Mouse (Mus musculus) limb, embryonic 14.5 days (tissue): ENCODE results near the gene Poc1a. TPM values are rescaled to one million over a fixed set of nuclear protein-coding genes. Genes with fewer than 3 reads are reported as not detected.

ENCODE experiments used
- ATAC-seq: fragments of 200-750 bp; cut with Nextera tagmentation; 2 replicates; pipeline ENCODE4 v1.8.0; 2017; ENCODE audit warnings: low read depth, moderate number of reproducible peaks, moderate TSS enrichment; ENCODE audit not compliant: low FRiP score
- DNase-seq: peaks from one replicate; pipeline ENCODE4 v3.0.0-alpha.2; 2015; ENCODE audit warnings: low spot score
- H3K27ac ChIP-seq: fragments of 300-500 bp; sonication (generic); replicated peaks from 2 replicates; pipeline ENCODE4 v1.5.1; 2014; ENCODE audit warnings: low read depth, mild to moderate bottlenecking, low read length, moderate library complexity, mixed read lengths
- H3K27me3 ChIP-seq: fragments of 300-500 bp; sonication (generic); 2 replicates; pipeline ENCODE4 v1.6.1; 2014; ENCODE audit warnings: low read length, mixed read lengths; ENCODE audit not compliant: control insufficient read depth, insufficient read depth
- H3K36me3 ChIP-seq: fragments of 300-500 bp; sonication (generic); 2 replicates; pipeline ENCODE4 v1.6.1; 2014; ENCODE audit warnings: mild to moderate bottlenecking, low read length, moderate library complexity, mixed read lengths; ENCODE audit not compliant: control insufficient read depth, insufficient read depth
- H3K4me1 ChIP-seq: fragments of 300-500 bp; sonication (generic); 2 replicates; pipeline ENCODE4 v1.6.1; 2014; ENCODE audit warnings: antibody characterized with exemption, low read length, mixed read lengths; ENCODE audit not compliant: control insufficient read depth, insufficient read depth
- H3K4me2 ChIP-seq: fragments of 300-500 bp; sonication (generic); replicated peaks from 2 replicates; pipeline ENCODE4 v1.6.1; 2014; ENCODE audit warnings: low read depth, mild to moderate bottlenecking, low read length, moderate library complexity; ENCODE audit not compliant: severe bottlenecking
- H3K4me3 ChIP-seq: fragments of 300-500 bp; sonication (generic); replicated peaks from 2 replicates; pipeline ENCODE4 v1.5.1; 2014; ENCODE audit warnings: low read length
- H3K9ac ChIP-seq: fragments of 300-500 bp; sonication (generic); 2 replicates; pipeline ENCODE4 v1.6.1; 2014; ENCODE audit warnings: mild to moderate bottlenecking, low read depth, low read length, moderate library complexity; ENCODE audit not compliant: severe bottlenecking
- H3K9me3 ChIP-seq: fragments of 300-500 bp; sonication (generic); 2 replicates; pipeline ENCODE4 v1.6.1; 2016; ENCODE audit warnings: low read length; ENCODE audit not compliant: control insufficient read depth
- POLR2A ChIP-seq: fragments of 200-500 bp; IDR thresholded peaks from 2 replicates; pipeline ENCODE4 v1.8.0; 2012; ENCODE audit warnings: inconsistent platforms, mild to moderate bottlenecking, moderate library complexity, borderline replicate concordance; ENCODE audit not compliant: insufficient read depth, insufficient read length; ENCODE audit errors: extremely low read depth
- whole genome bisulfite sequencing: fragments of 180-500 bp; shearing (Covaris S2); extraction: QIAGEN DNeasy Blood & Tissue Kit; methylation state at CpG from one replicate; pipeline ENCODE4 v1.1.7; 2014; 5-methylcytosine and 5-hydroxymethylcytosine counted together
- polyA plus RNA-seq, 2 experiments: library from polyadenylated mRNA; depleted of rRNA in 1 of 2; stranded (reverse) in 1 of 2; unstranded in 1 of 2; fragments of >200 nt; fragmentation: Nextera tagmentation in 1 of 2; extraction: Ambion mirVana in 1 of 2; gene quantifications; 2 replicates each; pipeline versions ENCODE4 v1.2.1 to v1.2.3; 2012 to 2014

Gene Poc1a
- polyA plus RNA-seq, 2 experiments = 20.1 to 20.2 TPM

GRCm38 (mm10) chr9:106355975-106356286, 75.1 kb downstream of the Poc1a start:
- Histone ChIP-seq H3K27ac (peak overlapping the region; percentile 95), H3K36me3 (0 out of 2 replicates have a peak, but pooled peaks cover 4% of the 10 kb centered on the region), H3K9ac (peak overlapping the region; percentile 13; the same call in 1 of the 2 replicates), H3K9me3 (no peaks in the 10 kb centered on the region), H3K4me2 (peak overlapping the region; percentile 29), H3K4me3 (no peak overlapping the region), H3K27me3 (no peaks in the 10 kb centered on the region), H3K4me1 (peaks cover 80% of the 10 kb centered on the region)
- TF ChIP-seq POLR2A = no peak
- ATAC-seq (no peak), DNase-seq (no peak)

- Histone ChIP-seq H3K4me3 (no peak overlapping the region), H3K27me3 (no peaks in the 10 kb centered on the region), H3K27ac (peak overlapping the region; percentile 95), H3K4me1 (peaks cover 76% of the 10 kb centered on the region), H3K9ac (peak overlapping the region; percentile 13; the same call in 1 of the 2 replicates), H3K9me3 (no peaks in the 10 kb centered on the region), H3K36me3 (no peaks in the 10 kb centered on the region), H3K4me2 (peak overlapping the region; percentile 29)
- no peak for TF ChIP-seq POLR2A
- ATAC-seq (peak; percentile 93), DNase-seq (peak; percentile 84)
- WGBS = 12% methylated on average over 10 of the region's 10 CpGs
Observed at GRCm38 (mm10) chr9:106356323-106356844, 75.5 kb downstream of the Poc1a start.

- H3K9me3 ChIP-seq = no peaks in the 10 kb centered on the region
- ATAC-seq (no peak), DNase-seq (no peak)
- no peak overlapping the region for H3K9ac ChIP-seq
- WGBS = 22% methylated on average over 3 of the region's 3 CpGs
- H3K4me1 ChIP-seq = peaks cover 68% of the 10 kb centered on the region
- H3K4me2 ChIP-seq = no peak overlapping the region
- H3K27ac ChIP-seq = peak overlapping the region; percentile 95
- no peaks in the 10 kb centered on the region for H3K36me3 ChIP-seq
- H3K4me3 ChIP-seq = no peak overlapping the region
- no peak for TF ChIP-seq POLR2A
- no peaks in the 10 kb centered on the region for H3K27me3 ChIP-seq
Observed at GRCm38 (mm10) chr9:106357167-106357566, 76.3 kb downstream of the Poc1a start.

GRCm38 (mm10) chr9:106359297-106359696, 78.4 kb downstream of the Poc1a start:
- no peak overlapping the region for H3K4me3 ChIP-seq
- H3K36me3 ChIP-seq = no peaks in the 10 kb centered on the region
- H3K4me1 ChIP-seq = peaks cover 50% of the 10 kb centered on the region
- TF ChIP-seq POLR2A = no peak
- peak overlapping the region; percentile 38; the same call in 1 of the 2 replicates for H3K27ac ChIP-seq
- H3K9ac ChIP-seq = no peak overlapping the region
- no peak for ATAC-seq
- H3K4me2 ChIP-seq = no peak overlapping the region
- WGBS = 46% methylated on average over 6 of the region's 6 CpGs
- H3K27me3 ChIP-seq = no peaks in the 10 kb centered on the region
- no peaks in the 10 kb centered on the region for H3K9me3 ChIP-seq
- no peak for DNase-seq

- no peaks in the 10 kb centered on the region for H3K27me3 ChIP-seq
- no peak for TF ChIP-seq POLR2A
- H3K9me3 ChIP-seq = no peaks in the 10 kb centered on the region
- H3K27ac ChIP-seq = no peak overlapping the region
- DNase-seq (no peak), ATAC-seq (no peak)
- H3K4me3 ChIP-seq = no peak overlapping the region
- H3K4me2 ChIP-seq = no peak overlapping the region
- H3K4me1 ChIP-seq = peaks cover 44% of the 10 kb centered on the region
- 69% methylated on average over 6 of the region's 6 CpGs for WGBS
- no peaks in the 10 kb centered on the region for H3K36me3 ChIP-seq
- H3K9ac ChIP-seq = no peak overlapping the region
Observed at GRCm38 (mm10) chr9:106361140-106361539, 80.3 kb downstream of the Poc1a start.

- TF ChIP-seq POLR2A = no peak
- no peak for ATAC-seq
- 74% methylated on average over 7 of the region's 7 CpGs for WGBS
- peaks cover 17% of the 10 kb centered on the region for H3K4me1 ChIP-seq
- H3K9me3 ChIP-seq = no peaks in the 10 kb centered on the region
- H3K36me3 ChIP-seq = peaks cover 4% of the 10 kb centered on the region; the same call in 1 of the 2 replicates
- no peak overlapping the region for H3K9ac ChIP-seq
- no peak for DNase-seq
- H3K27me3 ChIP-seq = no peaks in the 10 kb centered on the region
- H3K4me3 ChIP-seq = no peak overlapping the region
- H3K27ac ChIP-seq = no peak overlapping the region
- no peak overlapping the region for H3K4me2 ChIP-seq
Observed at GRCm38 (mm10) chr9:106365333-106365732, 84.5 kb downstream of the Poc1a start.
